Mouse (Mus musculus) embryonic facial prominence, embryonic 15.5 days (tissue): ENCODE data around the gene Gm17617. TPM values are rescaled to one million over a fixed set of nuclear protein-coding genes. Genes with fewer than 3 reads are reported as not detected.
A peak's percentile ranks its signal among the peaks of the same experiment; 100 is the strongest.

Experiments
- ATAC-seq: fragments of 200-750 bp; cut with Nextera tagmentation; 2 replicates; pipeline ENCODE4 v1.8.0; 2017; ENCODE audit warnings: low read depth, moderate TSS enrichment; ENCODE audit not compliant: insufficient number of reproducible peaks, low FRiP score, low TSS enrichment
- H3K27ac ChIP-seq: fragments of 300-500 bp; sonication (generic); replicated peaks from 2 replicates; pipeline ENCODE4 v1.5.1; 2015; ENCODE audit warnings: mild to moderate bottlenecking, inconsistent platforms
- H3K27me3 ChIP-seq: fragments of 300-500 bp; sonication (generic); 2 replicates; pipeline ENCODE4 v1.6.1; 2015; ENCODE audit warnings: inconsistent platforms
- H3K36me3 ChIP-seq: fragments of 300-500 bp; sonication (generic); 2 replicates; pipeline ENCODE4 v1.6.1; 2015; ENCODE audit warnings: mild to moderate bottlenecking, inconsistent platforms
- H3K4me1 ChIP-seq: fragments of 300-500 bp; sonication (generic); 2 replicates; pipeline ENCODE4 v1.6.1; 2015; ENCODE audit warnings: inconsistent platforms
- H3K4me2 ChIP-seq: fragments of 300-500 bp; sonication (generic); replicated peaks from 2 replicates; pipeline ENCODE4 v1.6.1; 2015; ENCODE audit warnings: mild to moderate bottlenecking, inconsistent platforms
- H3K4me3 ChIP-seq: fragments of 300-500 bp; sonication (generic); replicated peaks from 2 replicates; pipeline ENCODE4 v1.5.1; 2015; ENCODE audit warnings: mild to moderate bottlenecking, inconsistent platforms
- H3K9ac ChIP-seq: fragments of 300-500 bp; sonication (generic); 2 replicates; pipeline ENCODE4 v1.6.1; 2015; ENCODE audit warnings: inconsistent platforms
- H3K9me3 ChIP-seq: fragments of 300-500 bp; sonication (generic); replicated peaks from 2 replicates; pipeline ENCODE4 v1.6.1; 2016; ENCODE audit warnings: inconsistent platforms
- WGBS: fragments of 180-500 bp; shearing (Covaris S2); methylation state at CpG from one replicate; pipeline ENCODE4 v1.1.7; 2015; 5-methylcytosine and 5-hydroxymethylcytosine counted together
- polyA plus RNA-seq: library from polyadenylated mRNA; unstranded; fragments of >200 nt; fragmentation: Nextera tagmentation; extraction: Ambion mirVana; gene quantifications from 2 replicates; pipeline ENCODE4 v1.2.1, GENCODE M21; 2015

The Gm17617 gene
- polyA plus RNA-seq, 1 experiment from 2014 or later, result not detected

DNA sequence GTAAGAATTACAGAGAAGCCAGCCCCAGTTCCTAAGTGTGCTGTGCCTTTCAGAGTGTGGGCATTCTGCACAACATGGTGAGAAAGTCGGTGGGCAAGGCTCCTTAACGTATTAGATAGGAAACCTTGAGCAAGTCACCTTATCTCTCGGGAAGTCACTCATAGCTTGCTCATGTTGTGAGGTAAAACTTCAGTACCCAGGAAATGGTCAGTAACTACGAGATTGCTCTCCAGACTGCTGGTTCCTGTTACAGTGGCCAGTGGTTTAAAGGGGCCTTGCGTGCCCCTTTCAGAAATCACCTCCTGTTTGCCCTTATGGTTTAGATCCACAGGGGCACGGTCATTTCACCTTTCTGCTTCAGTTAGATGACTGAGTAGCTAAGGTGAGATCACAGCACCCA is 19.0 kb downstream of the Gm17617 start:
- H3K4me2 ChIP-seq, result no peak overlapping the region
- 81% methylated on average over 6 of the region's 6 CpGs for WGBS
- no peaks in the 10 kb centered on the region for H3K9me3 ChIP-seq
- no peak overlapping the region for H3K9ac ChIP-seq
- no peaks in the 10 kb centered on the region for H3K27me3 ChIP-seq
- no peak overlapping the region for H3K27ac ChIP-seq
- no peak for ATAC-seq
- no peak overlapping the region for H3K4me3 ChIP-seq
- no peaks in the 10 kb centered on the region for H3K4me1 ChIP-seq
- peaks cover 57% of the 10 kb centered on the region for H3K36me3 ChIP-seq

DNA sequence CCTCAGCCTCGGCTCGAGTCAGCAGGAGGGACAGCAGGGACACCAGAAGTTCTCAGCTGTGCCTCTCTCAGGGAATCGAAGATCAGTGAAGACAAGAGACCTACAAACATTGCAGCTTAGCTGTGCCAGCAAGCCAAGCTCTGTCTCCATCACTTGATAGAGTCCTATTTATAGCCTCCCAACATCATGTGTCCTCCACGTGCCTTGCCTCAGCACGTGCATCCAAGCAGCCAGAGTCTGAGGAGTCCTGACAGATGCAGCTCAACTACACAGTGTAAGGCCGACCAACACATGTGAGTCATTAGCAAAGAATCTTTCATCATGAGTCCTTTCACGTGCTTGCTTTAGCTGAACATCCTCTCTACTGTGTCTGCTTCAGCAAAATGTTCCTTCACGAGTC is 25.7 kb downstream of the Gm17617 start:
- Histone ChIP-seq H3K4me1 (peaks cover 17% of the 10 kb centered on the region), H3K4me2 (no peak overlapping the region), H3K27me3 (no peaks in the 10 kb centered on the region), H3K9ac (no peak overlapping the region), H3K36me3 (peaks cover 21% of the 10 kb centered on the region; the same call in 1 of the 2 replicates), H3K4me3 (no peak overlapping the region), H3K9me3 (no peaks in the 10 kb centered on the region), H3K27ac (0 out of 2 replicates have a peak overlapping the region, but pooled peaks have one; percentile 9)
- WGBS, result 61% methylated on average over 8 of the region's 8 CpGs
- 0 out of 2 replicates have a peak, but pooled peaks have one; percentile 41 for ATAC-seq

DNA sequence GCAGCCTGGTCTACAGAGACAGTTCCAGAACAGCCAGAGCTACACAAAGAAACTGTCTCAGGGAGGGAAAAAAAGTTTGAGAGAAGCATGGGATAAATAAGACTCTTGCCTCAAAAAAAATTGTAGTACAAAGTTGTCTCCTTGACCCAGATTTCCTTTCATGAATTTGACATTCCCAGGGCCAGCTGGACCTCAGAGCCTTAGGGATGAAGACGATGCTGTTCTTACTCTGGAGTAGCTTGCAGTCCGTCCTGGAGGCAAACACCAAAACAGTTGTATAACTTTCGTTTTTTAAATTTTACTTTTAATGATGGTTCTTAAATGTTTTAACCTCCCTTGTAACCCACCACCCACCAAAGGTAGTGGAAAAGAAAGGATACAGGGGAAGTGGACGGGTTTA is 26.2 kb downstream of the Gm17617 start:
- 81% methylated on average over 4 of the region's 4 CpGs for WGBS
- Histone ChIP-seq H3K9me3 (no peaks in the 10 kb centered on the region), H3K27me3 (no peaks in the 10 kb centered on the region), H3K9ac (no peak overlapping the region), H3K4me3 (no peak overlapping the region), H3K4me1 (peaks cover 17% of the 10 kb centered on the region), H3K27ac (0 out of 2 replicates have a peak overlapping the region, but pooled peaks have one; percentile 9), H3K36me3 (peaks cover 19% of the 10 kb centered on the region; the same call in 1 of the 2 replicates), H3K4me2 (no peak overlapping the region)
- no peak for ATAC-seq

DNA sequence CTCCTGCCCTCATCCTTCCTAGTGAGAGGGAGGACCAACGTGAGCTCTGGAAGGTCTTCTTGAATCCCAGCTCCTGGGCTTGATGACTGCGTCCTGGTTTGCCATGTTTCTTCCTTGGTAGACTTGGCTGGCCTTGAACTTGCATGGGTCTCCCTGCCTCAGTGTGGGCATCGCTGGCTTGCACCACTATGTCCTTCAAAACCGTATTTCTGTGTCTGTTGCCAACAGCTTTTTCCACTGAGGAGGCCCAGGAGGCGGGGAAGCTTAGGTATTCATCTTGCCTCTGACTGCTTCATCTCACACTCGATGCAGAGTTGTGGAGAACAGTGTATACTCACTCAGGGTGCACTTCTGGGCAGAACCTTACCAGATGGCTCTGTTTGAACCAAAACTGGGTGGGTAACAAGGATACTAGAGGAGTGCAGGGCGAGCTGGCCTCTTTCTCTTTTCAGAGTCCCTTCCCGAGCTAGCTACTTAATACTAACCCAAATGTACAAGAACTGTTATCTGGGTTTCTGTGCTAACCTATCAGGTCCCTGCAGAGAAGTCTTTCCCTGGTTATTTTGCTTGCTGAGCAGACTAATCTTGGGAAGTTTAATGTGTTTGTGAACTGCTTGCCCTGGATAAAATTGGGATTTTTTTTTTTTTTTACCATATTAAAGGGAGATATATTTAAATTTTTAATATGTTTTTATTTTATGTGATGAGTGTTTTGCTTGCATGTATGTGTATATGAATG is 27.2 kb downstream of the Gm17617 start:
- Histone ChIP-seq H3K27ac (peak overlapping the region; percentile 92), H3K4me3 (peak overlapping the region; percentile 94), H3K36me3 (peaks cover 19% of the 10 kb centered on the region; the same call in 1 of the 2 replicates), H3K4me1 (peaks cover 17% of the 10 kb centered on the region), H3K27me3 (no peaks in the 10 kb centered on the region), H3K4me2 (peak overlapping the region; percentile 69), H3K9ac (peak overlapping the region; percentile 76), H3K9me3 (no peaks in the 10 kb centered on the region)
- 18% methylated on average over 8 of the region's 8 CpGs for whole genome bisulfite sequencing
- no peak for ATAC-seq

DNA sequence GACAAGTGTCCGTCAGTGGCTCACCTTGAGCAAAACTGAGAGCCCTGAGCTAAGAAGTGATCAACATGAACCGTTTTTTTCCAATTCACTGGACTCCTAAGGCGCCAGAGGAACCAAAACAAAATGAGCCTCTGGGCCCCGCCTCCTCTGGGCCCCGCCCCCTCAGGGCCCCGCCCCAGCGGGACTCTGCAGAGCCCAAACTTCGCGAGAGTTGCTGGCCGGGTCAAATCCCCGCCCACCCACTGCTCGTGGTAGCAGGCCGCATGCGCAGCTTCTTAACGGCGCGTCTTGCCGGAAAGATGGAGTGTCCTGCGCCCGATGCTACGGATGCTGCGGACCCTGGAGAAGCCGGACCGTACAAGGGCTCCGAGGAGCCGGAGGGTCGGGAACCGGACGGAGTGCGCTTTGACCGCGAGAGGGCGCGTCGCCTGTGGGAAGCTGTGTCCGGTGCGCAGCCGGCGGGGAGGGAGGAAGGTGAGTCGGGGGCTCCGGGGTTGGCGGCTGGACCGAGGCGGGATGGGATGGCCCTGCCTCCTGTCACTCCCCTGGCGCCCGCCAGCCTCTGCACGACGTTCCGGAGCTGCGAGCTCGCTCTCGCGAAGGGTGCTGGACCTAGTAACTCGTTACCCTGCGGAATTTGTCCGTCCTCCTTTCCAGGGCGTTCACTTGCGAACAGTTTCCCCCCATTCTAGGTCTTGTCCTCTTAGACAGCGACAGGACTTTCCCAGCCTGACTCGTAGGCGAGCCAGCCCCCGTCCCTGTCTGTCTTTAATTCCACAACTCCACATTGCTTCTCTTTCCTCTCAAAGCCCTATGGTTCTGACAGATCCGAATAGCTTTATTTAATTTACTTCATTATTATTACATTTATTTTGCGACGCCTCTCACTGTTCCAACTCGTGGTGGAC is 28.0 kb downstream of the Gm17617 start, which contains the start of gene Zfp346:
TSS of gene Zfp346 (plus strand) at position 267 of the 908 bp plus-strand sequence.
- Histone ChIP-seq H3K9ac (peak within 1 kb of the TSS; percentile 76), H3K36me3 (peaks cover 19% of the 10 kb centered on the region; the same call in 1 of the 2 replicates), H3K27me3 (no peaks in the 10 kb centered on the region), H3K27ac (peak within 1 kb of the TSS; percentile 92), H3K4me1 (peaks cover 17% of the 10 kb centered on the region), H3K9me3 (no peaks in the 10 kb centered on the region), H3K4me3 (peak within 1 kb of the TSS; percentile 94), H3K4me2 (peak within 1 kb of the TSS; percentile 69)
- WGBS, result under 1% methylated on average over 64 of the region's 66 CpGs
- peak; percentile 91 for ATAC-seq

DNA sequence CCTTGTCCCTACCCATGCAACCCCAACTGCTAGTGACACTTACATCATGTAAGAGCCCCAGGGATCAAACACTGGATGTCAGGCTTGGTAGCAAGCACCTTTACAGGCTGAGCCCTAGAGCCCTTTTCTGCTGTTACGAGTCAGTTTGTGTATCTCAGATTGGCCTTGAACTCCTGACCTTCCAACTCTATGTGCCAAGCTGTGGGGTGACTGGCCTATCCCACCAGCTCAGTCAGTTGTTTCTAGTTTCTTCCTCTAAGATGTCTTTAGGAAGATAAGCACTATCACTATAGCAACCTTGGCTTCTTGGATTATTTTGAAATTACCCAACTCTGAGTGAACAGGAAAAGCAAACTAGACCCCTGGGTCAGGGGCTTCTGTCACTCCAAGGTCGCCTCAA is 30.0 kb downstream of the Gm17617 start:
- H3K27me3 ChIP-seq, result no peaks in the 10 kb centered on the region
- H3K9ac ChIP-seq, result no peak overlapping the region
- peaks cover 7% of the 10 kb centered on the region; the same call in 1 of the 2 replicates for H3K36me3 ChIP-seq
- WGBS, result 63% methylated on average over 2 of the region's 2 CpGs
- no peak overlapping the region for H3K4me2 ChIP-seq
- H3K9me3 ChIP-seq, result no peaks in the 10 kb centered on the region
- no peak overlapping the region for H3K27ac ChIP-seq
- no peak overlapping the region for H3K4me3 ChIP-seq
- ATAC-seq, result no peak
- peaks cover 24% of the 10 kb centered on the region for H3K4me1 ChIP-seq

DNA sequence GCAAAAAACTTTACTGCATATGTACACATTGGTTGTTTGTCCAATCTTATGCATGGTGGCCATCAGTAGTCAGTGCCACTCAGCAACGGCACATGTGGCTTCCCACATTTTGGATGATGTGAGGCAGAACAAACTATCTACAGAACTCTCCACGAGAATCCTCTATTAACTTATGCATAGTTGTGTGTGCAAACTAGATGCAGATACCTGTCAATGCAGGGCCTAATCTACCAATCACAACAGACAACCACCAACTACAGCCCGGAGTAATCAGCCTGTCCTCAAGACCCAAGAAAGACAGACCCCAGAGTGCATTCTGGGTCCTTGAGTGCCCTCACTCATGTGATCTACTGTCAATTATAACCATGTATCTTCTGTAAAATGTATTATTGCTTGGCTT is 31.0 kb downstream of the Gm17617 start:
- no peak for ATAC-seq
- no peak overlapping the region for H3K27ac ChIP-seq
- no peaks in the 10 kb centered on the region for H3K27me3 ChIP-seq
- no peak overlapping the region for H3K9ac ChIP-seq
- peaks cover 21% of the 10 kb centered on the region for H3K4me1 ChIP-seq
- H3K4me3 ChIP-seq, result no peak overlapping the region
- H3K9me3 ChIP-seq, result no peaks in the 10 kb centered on the region
- H3K4me2 ChIP-seq, result no peak overlapping the region
- WGBS, result 91% methylated on average over 3 of the region's 3 CpGs
- no peaks in the 10 kb centered on the region for H3K36me3 ChIP-seq

DNA sequence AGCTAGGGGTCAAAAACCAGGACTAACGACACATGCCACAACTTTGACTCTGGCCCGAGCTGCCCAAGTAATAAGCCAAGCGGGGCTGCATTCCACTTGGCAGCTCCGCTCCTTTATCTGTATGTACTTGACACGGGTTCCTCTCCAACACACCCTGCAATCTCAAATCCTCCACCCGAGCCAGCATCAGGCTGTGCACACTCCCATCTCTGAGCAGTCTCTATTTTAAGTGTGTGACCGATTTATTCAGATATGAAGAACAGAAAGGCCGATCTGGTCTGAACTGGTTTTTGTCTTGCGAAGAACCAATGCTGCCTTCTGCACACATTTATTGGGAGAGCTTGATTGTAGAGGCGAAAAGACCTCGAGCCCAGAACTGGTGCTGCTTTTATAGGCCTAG is 31.7 kb downstream of the Gm17617 start:
- Histone ChIP-seq H3K9me3 (no peaks in the 10 kb centered on the region), H3K27me3 (no peaks in the 10 kb centered on the region), H3K36me3 (no peaks in the 10 kb centered on the region), H3K27ac (no peak overlapping the region), H3K4me2 (no peak overlapping the region), H3K4me3 (no peak overlapping the region), H3K9ac (no peak overlapping the region), H3K4me1 (peaks cover 16% of the 10 kb centered on the region)
- WGBS, result 92% methylated on average over 11 of the region's 11 CpGs
- ATAC-seq, result no peak

DNA sequence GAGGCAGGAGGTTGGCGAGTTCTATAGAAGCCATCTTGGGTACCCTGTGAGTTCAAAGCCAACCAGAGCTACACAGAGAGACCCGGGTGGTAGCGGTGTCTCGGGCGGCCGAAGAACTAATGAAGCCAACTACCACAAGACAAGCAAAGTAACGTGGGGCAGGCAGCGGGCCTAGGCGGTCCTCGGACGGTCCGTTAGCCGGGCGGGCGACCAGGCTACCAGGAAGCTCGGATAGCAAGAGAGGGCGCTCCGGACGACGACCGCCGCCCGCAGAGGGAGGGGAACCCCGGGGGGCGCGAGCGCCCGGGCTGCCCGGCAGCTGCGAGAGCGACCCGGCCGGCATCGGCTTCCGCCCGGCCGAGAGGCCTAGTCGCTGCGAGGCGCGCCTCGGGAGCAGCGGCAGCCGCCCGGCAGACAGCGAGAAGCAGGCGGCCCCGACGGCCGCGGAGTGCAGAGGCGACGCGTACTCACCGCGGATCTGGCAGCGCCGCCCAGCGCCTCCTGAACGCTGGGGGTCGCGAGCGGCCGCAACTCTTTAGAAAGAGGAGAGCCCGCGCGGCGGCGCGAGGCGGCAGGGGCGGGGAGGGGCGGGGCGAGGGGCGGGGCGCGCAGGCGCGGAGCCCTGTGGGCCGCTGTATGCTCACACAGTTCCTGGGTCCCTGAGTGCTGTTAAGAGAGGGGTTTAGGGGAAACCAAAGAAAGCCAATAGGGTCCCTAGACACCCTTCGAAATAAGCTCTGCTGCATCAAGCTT is 33.4 kb downstream of the Gm17617 start, which contains the start of gene Uimc1:
TSS of gene Uimc1 (minus strand) at position 575 of the 753 bp plus-strand sequence.
- WGBS, result under 1% methylated on average over 81 of the region's 81 CpGs
- Histone ChIP-seq H3K9me3 (no peaks in the 10 kb centered on the region), H3K27me3 (no peaks in the 10 kb centered on the region), H3K4me3 (peak within 1 kb of the TSS; percentile 91), H3K4me1 (peaks cover 8% of the 10 kb centered on the region), H3K36me3 (no peaks in the 10 kb centered on the region), H3K4me2 (peak within 1 kb of the TSS; percentile 69), H3K27ac (peak within 1 kb of the TSS; percentile 94), H3K9ac (peak within 1 kb of the TSS; percentile 90)
- peak; percentile 93 for ATAC-seq

DNA sequence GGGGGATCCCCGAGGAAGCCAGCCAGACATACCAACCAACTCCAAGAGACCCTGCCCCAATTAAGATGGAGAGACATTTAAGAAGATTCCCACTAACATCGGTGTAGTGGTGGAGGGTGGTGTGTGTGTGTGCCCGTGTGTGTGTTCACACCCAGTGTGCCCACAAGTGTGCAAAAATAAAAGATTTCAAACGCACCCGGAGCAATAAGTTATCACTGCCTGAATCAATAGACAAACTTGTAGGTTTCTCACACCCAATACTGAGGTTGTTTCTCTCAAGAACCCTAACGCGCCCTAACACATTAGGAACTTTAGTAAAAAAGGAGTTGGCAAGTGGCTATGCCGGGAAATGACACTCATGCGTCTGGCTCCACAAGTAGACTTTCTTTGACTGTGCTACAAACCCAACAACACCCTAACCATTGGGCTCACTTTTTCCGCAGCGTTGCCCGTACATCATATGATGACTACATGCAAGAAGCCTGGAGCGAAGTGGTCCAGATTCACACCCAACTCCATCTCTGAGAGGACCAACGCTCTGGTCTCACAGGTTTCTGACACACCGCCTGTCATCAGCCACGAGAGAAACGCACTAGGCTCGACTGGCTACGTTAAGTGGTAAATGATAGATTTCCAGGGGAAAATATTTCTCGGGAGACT is 34.2 kb downstream of the Gm17617 start:
- Histone ChIP-seq H3K9ac (peak overlapping the region; percentile 90), H3K4me3 (peak overlapping the region; percentile 91), H3K4me1 (peaks cover 6% of the 10 kb centered on the region), H3K36me3 (no peaks in the 10 kb centered on the region), H3K4me2 (peak overlapping the region; percentile 69), H3K27ac (peak overlapping the region; percentile 94), H3K9me3 (no peaks in the 10 kb centered on the region), H3K27me3 (no peaks in the 10 kb centered on the region)
- WGBS, result 29% methylated on average over 20 of the region's 20 CpGs
- no peak for ATAC-seq
